9 mouse cellular contexts compared by ENCODE assay signal in the genomic region with DNA sequence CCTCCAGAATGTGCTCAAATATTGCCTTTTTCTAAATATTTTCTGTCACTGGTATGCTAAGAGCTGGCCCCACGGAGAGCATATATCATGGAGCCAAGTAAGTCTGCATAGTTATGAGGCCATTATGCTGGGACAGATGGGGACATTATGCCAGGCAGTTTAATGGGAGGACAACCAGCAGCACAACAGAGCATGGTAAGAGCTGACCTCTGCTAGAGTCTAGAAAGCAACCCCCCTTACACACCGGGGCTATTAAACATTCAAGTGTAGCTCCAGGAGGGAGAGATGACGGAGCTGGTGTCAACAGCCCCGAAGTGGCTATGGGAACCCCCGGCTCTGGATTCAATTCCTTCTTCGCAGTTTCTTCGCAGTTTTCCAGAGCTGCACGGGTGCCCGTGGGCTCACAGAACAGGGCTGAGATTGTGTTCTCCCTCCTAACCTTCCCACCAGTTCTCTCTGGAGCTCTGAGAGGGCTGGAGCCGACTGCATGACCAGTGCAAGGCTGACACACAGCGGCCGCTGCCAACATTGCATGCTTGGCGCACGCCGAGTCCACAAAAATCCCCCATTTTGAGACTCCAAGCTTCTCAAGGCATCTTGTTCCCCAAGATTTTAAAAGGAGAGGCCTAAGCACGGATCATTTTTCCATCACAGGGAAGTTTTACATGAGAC.
A peak's percentile ranks its signal among the peaks of the same experiment; 100 is the strongest.
DNase-seq lines count a peak whose midpoint lies in the region; ATAC-seq and TF ChIP-seq lines count a peak whose summit lies in the region.
"Had no signal": no experiment of that assay in that cellular context is flagged by ENCODE, and none has a peak within 500 bp of the region (broad histone marks: within the 10 kb centered on the region; RNA-seq: fewer than 3 reads in every experiment).

No protein-coding gene starts in this region.

- H3K4me1 ChIP-seq in hindbrain, embryonic 12.5 days = peaks cover 22% of the 10 kb centered on the region
- H3K4me1 ChIP-seq in midbrain, embryonic 12.5 days = peaks cover 20% of the 10 kb centered on the region
- no peaks in the 10 kb centered on the region for H3K4me1 ChIP-seq in stomach, postnatal 0 days (replicated peaks; ENCODE audit: control insufficient read depth, insufficient read depth)

- H3K4me2 ChIP-seq in hindbrain, embryonic 12.5 days (replicated peaks) = 0 out of 2 replicates have a peak overlapping the region, but pooled peaks have one; percentile 25
- H3K4me2 ChIP-seq in midbrain, embryonic 12.5 days (replicated peaks) = no peak overlapping the region
- H3K4me2 ChIP-seq in stomach, postnatal 0 days (replicated peaks; ENCODE audit: low read depth) = no peak overlapping the region
- H3K4me2 ChIP-seq: heart, embryonic 13.5 days had no signal

- H3K27ac ChIP-seq in hindbrain, embryonic 12.5 days = no peak overlapping the region
- no peak overlapping the region for H3K27ac ChIP-seq in midbrain, embryonic 12.5 days (replicated peaks)
- no peak overlapping the region for H3K27ac ChIP-seq in stomach, postnatal 0 days (replicated peaks)
- H3K27ac ChIP-seq: heart, embryonic 13.5 days had no signal

- DNase-seq in cerebellum, adult 11-12 months = no peak
- DNase-seq in adrenal gland, adult 18-20 months (ENCODE audit: low spot score in 2 of 2) = peak; percentile 35 to 43
- DNase-seq in embryo, embryonic 9.5 days (ENCODE audit: extremely low spot score) = peak; percentile 76
- DNase-seq in left cerebral cortex, adult 18-20 months (ENCODE audit: low spot score in 2 of 2) = peak; percentile 65 to 66
- peak; percentile 71 for DNase-seq in stomach, postnatal 0 days (ENCODE audit: low spot score)

- WGBS in hindbrain, embryonic 12.5 days = 19% methylated on average over 16 of the region's 16 CpGs
- WGBS in midbrain, embryonic 12.5 days = 22% methylated on average over 16 of the region's 16 CpGs
- 24% methylated on average over 16 of the region's 16 CpGs for WGBS in stomach, postnatal 0 days

- peak; percentile 74; the same call in 1 of the 2 replicates for ATAC-seq in cerebellum, adult (ENCODE audit: insufficient number of reproducible peaks, low FRiP score, low TSS enrichment)
- no peak for ATAC-seq in hindbrain, embryonic 12.5 days (ENCODE audit: low FRiP score)
- peak; percentile 62; the same call in 1 of the 2 replicates for ATAC-seq in midbrain, embryonic 12.5 days (ENCODE audit: low FRiP score, low read depth)
- peak; percentile 35; the same call in 1 of the 2 replicates for ATAC-seq in stomach, postnatal 0 days (ENCODE audit: low FRiP score, low TSS enrichment)

- TF ChIP-seq EP300 in stomach, postnatal 0 days (optimal IDR thresholded peaks at IDR 0.05) = no peak

- H3K27me3 ChIP-seq in hindbrain, embryonic 12.5 days = no peaks in the 10 kb centered on the region
- H3K27me3 ChIP-seq in midbrain, embryonic 12.5 days = peaks cover 22% of the 10 kb centered on the region
- no peaks in the 10 kb centered on the region for H3K27me3 ChIP-seq in stomach, postnatal 0 days (ENCODE audit: control insufficient read depth, insufficient read depth, low read length)
- H3K27me3 ChIP-seq: heart, embryonic 13.5 days had no signal

- H3K36me3 ChIP-seq in hindbrain, embryonic 12.5 days = no peaks in the 10 kb centered on the region
- no peaks in the 10 kb centered on the region for H3K36me3 ChIP-seq in midbrain, embryonic 12.5 days
- H3K36me3 ChIP-seq in stomach, postnatal 0 days (ENCODE audit: control insufficient read depth, insufficient read depth, low read length) = peaks cover 2% of the 10 kb centered on the region

- H3K4me3 ChIP-seq in hindbrain, embryonic 12.5 days = no peak overlapping the region
- no peak overlapping the region for H3K4me3 ChIP-seq in midbrain, embryonic 12.5 days
- no peak overlapping the region for H3K4me3 ChIP-seq in stomach, postnatal 0 days (ENCODE audit: low read depth, low read length)
- H3K4me3 ChIP-seq: heart, embryonic 13.5 days had no signal

- peak; percentile 91 for TF ChIP-seq CTCF in stomach, postnatal 0 days (IDR thresholded peaks at IDR 0.05; ENCODE audit: low read depth)

- H3K9ac ChIP-seq in hindbrain, embryonic 12.5 days = no peak overlapping the region
- H3K9ac ChIP-seq in midbrain, embryonic 12.5 days (replicated peaks) = no peak overlapping the region
- H3K9ac ChIP-seq in stomach, postnatal 0 days (ENCODE audit: low read length) = no peak overlapping the region
- H3K9ac ChIP-seq: heart, embryonic 13.5 days had no signal

- no peaks in the 10 kb centered on the region for H3K9me3 ChIP-seq in hindbrain, embryonic 12.5 days (replicated peaks)
- H3K9me3 ChIP-seq in midbrain, embryonic 12.5 days = no peaks in the 10 kb centered on the region
- H3K9me3 ChIP-seq in stomach, postnatal 0 days (ENCODE audit: control insufficient read depth, low read length) = no peaks in the 10 kb centered on the region
- H3K9me3 ChIP-seq: heart, embryonic 13.5 days had no signal
